Mouse (Mus musculus): Measurements from ENCODE around the gene Rps10. TPM values are rescaled to one million over a fixed set of nuclear protein-coding genes. Genes with fewer than 3 reads are reported as not detected.

Gene Rps10
- 919 and 920 TPM in 2 replicates for polyA plus RNA-seq (2014; fragmentation: Nextera tagmentation; extraction: Ambion mirVana)

DNA sequence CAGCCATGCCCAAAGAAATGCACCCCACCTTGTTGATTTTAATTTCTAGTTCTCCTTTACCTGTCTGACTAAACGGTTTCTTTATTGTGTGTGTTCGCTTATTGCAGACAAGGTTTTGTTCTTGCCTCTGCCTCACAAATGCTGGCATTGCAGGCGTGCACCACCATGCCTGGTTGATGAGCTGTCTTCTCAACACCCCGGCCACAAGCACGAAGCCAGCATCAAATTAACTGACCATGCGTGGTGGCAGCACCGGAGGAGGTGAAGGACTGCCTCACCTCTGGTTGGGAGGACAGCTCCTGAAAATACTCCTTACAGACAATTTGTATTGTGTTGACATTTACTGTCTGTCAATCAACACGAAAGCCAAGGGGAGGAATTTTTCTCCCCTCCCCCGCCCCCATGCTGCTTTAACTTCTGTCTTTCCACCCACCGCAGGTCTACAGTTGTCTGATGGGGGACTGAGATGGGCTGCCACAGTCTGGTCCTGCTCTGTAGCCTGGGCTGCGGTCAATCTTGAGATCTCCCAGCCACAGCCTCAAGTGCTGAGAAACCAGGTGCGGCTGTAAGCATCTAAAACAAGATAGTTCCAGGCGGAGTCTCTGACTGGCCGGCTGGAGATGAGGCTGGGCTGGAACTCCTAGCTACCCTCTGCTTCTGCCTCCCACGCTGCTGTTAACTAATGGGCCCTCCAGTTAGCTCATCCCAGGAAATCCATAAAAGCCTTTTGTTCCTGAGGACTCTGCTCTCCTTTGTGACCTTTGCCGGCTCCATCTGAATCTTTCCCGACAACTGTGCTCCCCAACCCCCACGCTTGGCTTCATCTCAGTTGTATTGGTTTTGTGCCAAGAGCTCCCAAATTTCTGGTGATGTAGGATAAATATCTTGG lies at the start of gene Rps10:
Gene Rps10, minus strand, starts transcription at position 538 of the 889 bp plus-strand sequence.
- Histone ChIP-seq H3K27ac (replicated peaks; ENCODE audit: low read depth, low read length) (peak within 1 kb of the TSS; percentile 86), H3K4me2 (ENCODE audit: low read depth, low read length) (no peak within 1 kb of the TSS; the same call in 1 of the 2 replicates), H3K9ac (replicated peaks; ENCODE audit: low read length) (peak within 1 kb of the TSS; percentile 5), H3K4me1 (ENCODE audit: control insufficient read depth, insufficient read depth, low read length) (no peaks in the 10 kb centered on the region), H3K27me3 (ENCODE audit: control insufficient read depth, insufficient read depth, low read length) (no peaks in the 10 kb centered on the region), H3K36me3 (replicated peaks; ENCODE audit: control insufficient read depth, insufficient read depth, low read depth, low read length) (peaks cover 7% of the 10 kb centered on the region), H3K9me3 (replicated peaks; ENCODE audit: control insufficient read depth, low read length) (no peaks in the 10 kb centered on the region), H3K4me3 (ENCODE audit: low read depth, low read length) (peak within 1 kb of the TSS; percentile 88; the same call in 1 of the 2 replicates)
- no peak for DNase-seq (ENCODE audit: low spot score)
- no peak for ATAC-seq (replicated peaks; ENCODE audit: insufficient number of reproducible peaks, low FRiP score, low TSS enrichment, low read depth)
- 39% methylated on average over 18 of the region's 18 CpGs for WGBS

DNA sequence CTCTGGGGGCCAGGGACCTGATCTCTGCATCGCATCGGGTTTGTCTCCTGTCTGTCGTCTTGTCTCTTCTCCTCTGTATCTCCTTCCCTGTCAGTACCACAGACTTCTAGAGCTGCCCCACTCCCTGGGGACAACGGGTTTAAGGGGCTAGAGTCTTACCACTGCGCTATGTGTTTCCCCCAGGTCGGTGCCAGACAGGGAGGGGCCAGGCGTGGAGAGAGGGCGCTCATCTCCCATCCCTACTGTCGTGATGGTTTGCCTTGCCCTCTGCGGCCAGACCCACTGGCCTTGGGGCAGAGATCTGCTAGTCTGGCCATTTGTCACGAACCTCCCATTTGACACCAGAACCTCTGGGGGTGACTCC lies 49.1 kb upstream of the Rps10 start:
- Histone ChIP-seq H3K27me3 (ENCODE audit: control insufficient read depth, insufficient read depth, low read length) (peaks cover 13% of the 10 kb centered on the region), H3K27ac (replicated peaks; ENCODE audit: low read depth, low read length) (no peak overlapping the region)
- no peak for ATAC-seq (replicated peaks; ENCODE audit: insufficient number of reproducible peaks, low FRiP score, low TSS enrichment, low read depth)

DNA sequence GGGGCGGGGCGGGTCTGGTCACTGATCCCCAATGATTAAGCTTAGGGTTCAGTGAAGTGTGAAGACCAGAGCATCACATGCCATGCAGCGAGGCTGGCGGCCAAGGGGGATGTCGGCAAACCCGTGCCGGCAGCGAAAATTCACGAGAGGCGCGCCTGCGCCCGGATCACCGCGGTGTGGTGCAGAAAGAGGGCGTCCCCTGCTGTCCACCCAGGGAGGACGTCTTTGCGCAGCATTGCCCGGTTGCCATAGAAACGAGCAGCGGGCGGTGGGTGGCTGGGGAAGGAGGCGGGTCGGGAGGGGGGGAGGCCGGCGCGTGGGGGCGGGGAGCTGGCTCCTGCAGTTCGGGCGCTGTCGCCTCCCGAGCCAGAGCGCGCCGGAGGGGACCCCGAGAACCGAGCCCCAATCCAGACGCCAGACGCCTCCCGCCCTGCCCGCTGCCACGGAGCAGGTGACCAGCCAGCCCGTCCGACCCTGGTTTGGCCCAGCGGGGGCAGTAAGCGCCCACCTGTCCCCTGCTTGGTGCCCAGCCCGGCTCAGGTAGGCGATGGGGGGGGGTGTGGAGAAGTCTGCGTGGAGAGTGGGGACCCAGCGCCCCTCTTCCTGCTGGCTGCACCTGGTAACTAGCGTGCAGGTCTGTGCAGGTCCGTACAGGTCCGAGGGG lies 48.5 kb upstream of the Rps10 start:
- Histone ChIP-seq H3K27me3 (ENCODE audit: control insufficient read depth, insufficient read depth, low read length) (peaks cover 13% of the 10 kb centered on the region), H3K9ac (replicated peaks; ENCODE audit: low read length) (peak overlapping the region; percentile 50), H3K27ac (replicated peaks; ENCODE audit: low read depth, low read length) (no peak overlapping the region), H3K4me2 (ENCODE audit: low read depth, low read length) (peak overlapping the region; percentile 94), H3K4me3 (ENCODE audit: low read depth, low read length) (peak overlapping the region; percentile 46), H3K4me1 (ENCODE audit: control insufficient read depth, insufficient read depth, low read length) (peaks cover 8% of the 10 kb centered on the region), H3K9me3 (replicated peaks; ENCODE audit: control insufficient read depth, low read length) (no peaks in the 10 kb centered on the region), H3K36me3 (replicated peaks; ENCODE audit: control insufficient read depth, insufficient read depth, low read depth, low read length) (no peaks in the 10 kb centered on the region)
- 1% methylated on average over 45 of the region's 53 CpGs for WGBS
- ATAC-seq (replicated peaks; ENCODE audit: insufficient number of reproducible peaks, low FRiP score, low TSS enrichment, low read depth) (peak; percentile 58; the same call in 1 of the 2 replicates), DNase-seq (ENCODE audit: low spot score) (peak; percentile 83)

More for the DNA sequence above, 49.1 kb upstream of the Rps10 start:
- H3K36me3 ChIP-seq (replicated peaks; ENCODE audit: control insufficient read depth, insufficient read depth, low read depth, low read length): no peaks in the 10 kb centered on the region
- peak overlapping the region; percentile 50 for H3K9ac ChIP-seq (replicated peaks; ENCODE audit: low read length)
- H3K4me1 ChIP-seq (ENCODE audit: control insufficient read depth, insufficient read depth, low read length): peaks cover 8% of the 10 kb centered on the region
- H3K4me3 ChIP-seq (ENCODE audit: low read depth, low read length): peak overlapping the region; percentile 46
- DNase-seq (ENCODE audit: low spot score): no peak
- no peaks in the 10 kb centered on the region for H3K9me3 ChIP-seq (replicated peaks; ENCODE audit: control insufficient read depth, low read length)
- peak overlapping the region; percentile 94 for H3K4me2 ChIP-seq (ENCODE audit: low read depth, low read length)
- WGBS: 4% methylated on average over 11 of the region's 11 CpGs

DNA sequence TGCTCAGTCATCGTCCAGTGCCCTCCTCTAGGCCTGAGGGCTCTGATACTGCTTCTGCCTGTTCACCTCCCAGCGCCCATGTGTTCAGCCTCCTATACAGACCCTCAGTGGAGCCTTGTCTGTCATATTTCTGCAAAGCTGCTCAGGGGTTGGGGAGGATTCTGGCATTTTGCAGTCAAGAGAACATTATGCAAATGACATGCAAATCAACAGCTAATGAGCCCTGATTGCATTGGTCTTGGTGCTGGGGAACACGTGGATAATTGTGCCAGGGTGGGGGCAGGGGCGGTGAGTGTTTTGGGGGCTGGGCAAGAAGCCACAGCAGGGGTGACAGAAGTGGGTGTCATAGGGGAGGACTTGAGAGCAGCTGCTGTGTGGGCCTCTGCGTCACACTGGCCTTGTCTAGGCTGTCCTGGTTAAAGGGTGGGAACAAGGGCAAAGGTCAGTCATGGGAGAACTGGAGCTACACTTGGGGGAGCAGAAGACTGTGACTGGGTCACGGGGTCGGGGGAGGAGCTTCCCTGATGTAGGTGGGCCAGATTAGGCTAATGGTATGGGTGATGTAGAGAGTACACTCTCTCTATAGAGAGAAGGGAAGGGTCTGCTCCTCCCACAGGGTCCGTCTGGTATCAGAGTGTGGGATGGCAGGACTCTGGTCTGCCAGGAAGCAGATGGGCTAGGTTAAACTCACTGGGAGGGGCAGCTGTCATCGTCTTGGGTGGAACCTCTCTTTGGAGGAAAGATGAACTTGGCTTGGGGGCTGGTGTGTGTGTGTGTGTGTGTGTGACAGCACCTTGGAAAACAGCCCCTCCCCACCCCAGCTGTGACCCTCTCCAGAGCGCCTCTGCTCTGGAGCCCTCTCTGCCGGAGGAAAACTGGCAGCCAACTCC lies 42.7 kb upstream of the Rps10 start:
- Histone ChIP-seq H3K27me3 (ENCODE audit: control insufficient read depth, insufficient read depth, low read length) (no peaks in the 10 kb centered on the region), H3K27ac (replicated peaks; ENCODE audit: low read depth, low read length) (no peak overlapping the region), H3K4me2 (ENCODE audit: low read depth, low read length) (no peak overlapping the region), H3K36me3 (replicated peaks; ENCODE audit: control insufficient read depth, insufficient read depth, low read depth, low read length) (no peaks in the 10 kb centered on the region), H3K4me1 (ENCODE audit: control insufficient read depth, insufficient read depth, low read length) (no peaks in the 10 kb centered on the region), H3K9me3 (replicated peaks; ENCODE audit: control insufficient read depth, low read length) (no peaks in the 10 kb centered on the region), H3K9ac (replicated peaks; ENCODE audit: low read length) (no peak overlapping the region), H3K4me3 (ENCODE audit: low read depth, low read length) (no peak overlapping the region)
- ATAC-seq (replicated peaks; ENCODE audit: insufficient number of reproducible peaks, low FRiP score, low TSS enrichment, low read depth) (peak; percentile 20; the same call in 1 of the 2 replicates), DNase-seq (ENCODE audit: low spot score) (no peak)
- 43% methylated on average over 11 of the region's 11 CpGs for WGBS

DNA sequence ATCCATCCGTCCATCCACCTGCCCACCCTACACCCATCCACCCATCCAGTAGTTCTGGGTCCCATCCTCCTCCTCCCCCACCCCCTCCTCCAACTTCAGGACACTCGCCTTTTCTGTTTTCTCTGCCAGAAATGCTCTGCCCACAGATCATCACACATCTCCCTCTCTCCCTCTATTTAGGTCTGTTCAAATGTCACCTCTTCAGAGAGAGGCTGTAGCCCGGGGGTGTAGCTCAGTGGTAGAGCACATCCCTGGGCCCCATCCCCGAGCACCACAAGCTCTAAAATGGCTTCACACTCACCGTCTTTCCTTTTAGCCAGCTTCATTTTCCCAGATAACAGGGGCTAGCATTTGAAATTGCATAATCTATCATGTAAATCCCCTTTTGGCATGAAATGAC lies 41.3 kb upstream of the Rps10 start:
- no peak for DNase-seq (ENCODE audit: low spot score)
- Histone ChIP-seq H3K4me1 (ENCODE audit: control insufficient read depth, insufficient read depth, low read length) (no peaks in the 10 kb centered on the region), H3K4me3 (ENCODE audit: low read depth, low read length) (no peak overlapping the region), H3K9ac (replicated peaks; ENCODE audit: low read length) (no peak overlapping the region), H3K27me3 (ENCODE audit: control insufficient read depth, insufficient read depth, low read length) (no peaks in the 10 kb centered on the region), H3K9me3 (replicated peaks; ENCODE audit: control insufficient read depth, low read length) (no peaks in the 10 kb centered on the region), H3K4me2 (ENCODE audit: low read depth, low read length) (no peak overlapping the region), H3K36me3 (replicated peaks; ENCODE audit: control insufficient read depth, insufficient read depth, low read depth, low read length) (no peaks in the 10 kb centered on the region), H3K27ac (replicated peaks; ENCODE audit: low read depth, low read length) (no peak overlapping the region)
- WGBS: 78% methylated on average over 5 of the region's 5 CpGs
- no peak for ATAC-seq (replicated peaks; ENCODE audit: insufficient number of reproducible peaks, low FRiP score, low TSS enrichment, low read depth)

DNA sequence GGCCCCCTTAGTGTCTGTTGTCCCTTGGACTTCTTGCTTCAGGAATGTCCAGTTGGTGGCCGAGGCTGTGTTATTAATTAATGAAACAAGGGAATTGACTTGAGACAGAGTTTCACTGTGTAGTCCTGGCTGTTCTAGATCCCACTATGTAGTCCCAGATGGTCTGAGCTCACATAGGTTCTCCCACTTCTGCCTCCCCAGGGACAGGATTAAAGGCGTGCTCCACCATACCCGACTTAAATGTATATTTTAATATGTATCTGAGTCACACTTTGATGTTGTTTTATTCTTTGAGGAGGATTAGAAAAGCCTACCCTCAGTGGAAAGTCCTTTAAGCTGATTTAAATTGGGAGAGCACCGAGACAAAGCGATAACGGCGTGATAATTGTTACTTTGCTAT lies 39.8 kb upstream of the Rps10 start:
- 74% methylated on average over 7 of the region's 7 CpGs for WGBS
- DNase-seq (ENCODE audit: low spot score): no peak
- Histone ChIP-seq H3K9me3 (replicated peaks; ENCODE audit: control insufficient read depth, low read length) (no peaks in the 10 kb centered on the region), H3K36me3 (replicated peaks; ENCODE audit: control insufficient read depth, insufficient read depth, low read depth, low read length) (no peaks in the 10 kb centered on the region), H3K4me2 (ENCODE audit: low read depth, low read length) (no peak overlapping the region), H3K4me3 (ENCODE audit: low read depth, low read length) (no peak overlapping the region), H3K27ac (replicated peaks; ENCODE audit: low read depth, low read length) (no peak overlapping the region), H3K4me1 (ENCODE audit: control insufficient read depth, insufficient read depth, low read length) (no peaks in the 10 kb centered on the region), H3K9ac (replicated peaks; ENCODE audit: low read length) (no peak overlapping the region), H3K27me3 (ENCODE audit: control insufficient read depth, insufficient read depth, low read length) (no peaks in the 10 kb centered on the region)
- no peak for ATAC-seq (replicated peaks; ENCODE audit: insufficient number of reproducible peaks, low FRiP score, low TSS enrichment, low read depth)

DNA sequence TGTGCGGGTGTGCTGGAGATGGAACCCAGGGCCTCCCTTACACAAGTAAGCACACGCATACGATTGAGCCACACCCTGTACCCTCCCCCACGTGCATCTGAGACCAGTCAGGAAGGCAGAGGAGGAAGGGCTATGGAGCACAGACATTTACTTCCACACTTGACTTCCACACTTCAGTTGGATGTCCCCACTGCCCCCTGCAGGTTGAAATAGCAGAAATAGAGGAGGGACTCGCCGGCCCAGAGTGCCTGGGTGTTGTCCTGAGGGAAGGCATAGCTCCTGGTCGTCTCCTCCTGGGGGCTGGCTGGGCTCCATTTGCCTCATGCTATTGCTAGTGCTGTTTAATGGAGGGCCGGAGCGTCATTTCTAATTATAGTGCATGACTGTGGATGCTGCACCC lies 39.0 kb upstream of the Rps10 start:
- no peak for DNase-seq (ENCODE audit: low spot score)
- H3K4me3 ChIP-seq (ENCODE audit: low read depth, low read length): no peak overlapping the region
- no peaks in the 10 kb centered on the region for H3K4me1 ChIP-seq (ENCODE audit: control insufficient read depth, insufficient read depth, low read length)
- no peaks in the 10 kb centered on the region for H3K36me3 ChIP-seq (replicated peaks; ENCODE audit: control insufficient read depth, insufficient read depth, low read depth, low read length)
- no peak for ATAC-seq (replicated peaks; ENCODE audit: insufficient number of reproducible peaks, low FRiP score, low TSS enrichment, low read depth)
- no peak overlapping the region for H3K9ac ChIP-seq (replicated peaks; ENCODE audit: low read length)
- WGBS: 67% methylated on average over 9 of the region's 9 CpGs
- no peak overlapping the region for H3K27ac ChIP-seq (replicated peaks; ENCODE audit: low read depth, low read length)
- H3K9me3 ChIP-seq (replicated peaks; ENCODE audit: control insufficient read depth, low read length): no peaks in the 10 kb centered on the region
- H3K27me3 ChIP-seq (ENCODE audit: control insufficient read depth, insufficient read depth, low read length): no peaks in the 10 kb centered on the region
- H3K4me2 ChIP-seq (ENCODE audit: low read depth, low read length): no peak overlapping the region
